Mouse (Mus musculus) bone marrow macrophage, adult 2 months (primary cell): ENCODE measurements around the gene Isoc2a. TPM values are rescaled to one million over a fixed set of nuclear protein-coding genes. Genes with fewer than 3 reads are reported as not detected.

Experiments
- H3K27ac ChIP-seq: 2 replicates; pipeline ENCODE4 v1.5.1; 2012; ENCODE audit warnings: low read depth, low read length; ENCODE audit not compliant: insufficient read depth
- H3K4me1 ChIP-seq: 2 replicates; pipeline ENCODE4 v1.6.1; 2012; ENCODE audit warnings: low read length; ENCODE audit not compliant: control insufficient read depth, insufficient read depth
- H3K4me3 ChIP-seq: 2 replicates; pipeline ENCODE4 v1.5.1; 2012; ENCODE audit warnings: mild to moderate bottlenecking, low read length, moderate library complexity; ENCODE audit not compliant: insufficient read depth
- CTCF ChIP-seq: IDR thresholded peaks from 2 replicates; pipeline ENCODE4 v1.5.1; 2012; ENCODE audit warnings: low read depth, mild to moderate bottlenecking, low read length, moderate library complexity
- POLR2A ChIP-seq: IDR thresholded peaks from 2 replicates; pipeline ENCODE4 v1.6.1; 2012; ENCODE audit warnings: mild to moderate bottlenecking, low read depth, low read length, borderline replicate concordance
- polyA plus RNA-seq: library from polyadenylated mRNA; stranded (reverse); fragments of >200 nt; gene quantifications from 2 replicates; pipeline ENCODE4 v1.2.4, GENCODE M21; 2012; ENCODE audit not compliant: missing spikeins, insufficient read depth, insufficient read length

The Isoc2a gene
- polyA plus RNA-seq, 1 experiment = 15.5 TPM

DNA sequence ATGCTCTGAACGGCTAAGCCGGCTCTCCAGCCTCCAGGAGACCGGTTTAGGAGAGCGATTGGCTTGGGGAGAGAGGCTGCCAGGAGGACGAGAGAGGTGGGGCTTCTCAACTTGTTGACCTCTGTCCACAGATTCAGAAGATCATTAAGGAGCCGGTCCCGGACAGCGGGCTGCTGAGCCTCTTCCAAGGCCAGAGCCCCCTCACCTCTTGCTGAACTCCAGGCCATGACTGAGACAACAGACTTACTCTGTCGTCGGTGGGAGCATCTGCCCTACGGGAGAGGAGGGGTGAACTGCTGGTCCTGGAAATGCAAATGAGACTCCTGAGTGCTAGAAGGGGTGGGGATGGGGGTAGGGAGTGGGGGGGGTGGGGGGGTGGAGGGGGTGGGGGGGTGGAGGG is 18.2 kb downstream of the Isoc2a start:
- TF ChIP-seq POLR2A (no peak), CTCF (no peak)
- no peak overlapping the region for H3K27ac ChIP-seq
- no peak overlapping the region for H3K4me3 ChIP-seq
- H3K4me1 ChIP-seq = no peaks in the 10 kb centered on the region

DNA sequence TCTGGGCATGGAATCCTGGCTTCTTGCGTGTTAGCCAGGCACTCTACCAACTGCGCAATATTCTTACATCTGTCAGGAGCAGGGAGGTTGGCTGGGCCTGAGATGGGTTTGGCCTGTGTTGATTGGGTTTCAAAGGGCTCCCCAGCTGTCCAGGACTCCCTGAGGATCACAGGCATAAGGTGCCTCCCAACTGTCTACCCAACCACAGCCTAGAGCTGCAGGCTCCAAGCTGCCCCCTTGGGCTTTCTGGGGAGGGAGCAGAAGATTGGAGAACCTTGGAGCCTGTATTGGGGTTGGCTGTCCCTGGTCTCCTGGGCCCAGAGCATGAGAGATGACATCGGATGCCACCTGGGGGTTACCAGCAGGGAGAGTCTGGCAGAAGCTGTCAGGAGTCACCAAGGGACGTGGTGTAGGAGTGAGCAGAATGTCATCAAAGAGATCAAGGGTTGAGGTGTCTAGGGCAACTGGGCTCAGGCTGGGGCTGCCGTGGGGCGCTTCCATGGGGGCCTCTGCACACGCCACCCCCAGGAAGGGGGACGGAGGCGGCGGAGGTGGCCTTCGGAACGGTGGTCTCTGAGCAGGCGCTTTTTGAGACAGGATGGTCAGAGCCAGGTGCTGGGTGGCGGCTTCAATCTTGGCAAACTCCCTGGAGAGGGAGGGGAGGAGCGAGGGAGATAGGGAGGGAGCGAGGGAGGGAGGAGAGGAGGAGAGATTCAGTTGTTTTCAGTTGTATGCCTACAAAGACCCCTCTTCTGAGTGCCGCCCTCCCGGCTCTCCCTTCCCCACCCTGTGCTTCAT is 22.1 kb downstream of the Isoc2a start:
- Histone ChIP-seq H3K27ac (no peak overlapping the region), H3K4me3 (no peak overlapping the region), H3K4me1 (no peaks in the 10 kb centered on the region)
- TF ChIP-seq CTCF (no peak), POLR2A (no peak)

DNA sequence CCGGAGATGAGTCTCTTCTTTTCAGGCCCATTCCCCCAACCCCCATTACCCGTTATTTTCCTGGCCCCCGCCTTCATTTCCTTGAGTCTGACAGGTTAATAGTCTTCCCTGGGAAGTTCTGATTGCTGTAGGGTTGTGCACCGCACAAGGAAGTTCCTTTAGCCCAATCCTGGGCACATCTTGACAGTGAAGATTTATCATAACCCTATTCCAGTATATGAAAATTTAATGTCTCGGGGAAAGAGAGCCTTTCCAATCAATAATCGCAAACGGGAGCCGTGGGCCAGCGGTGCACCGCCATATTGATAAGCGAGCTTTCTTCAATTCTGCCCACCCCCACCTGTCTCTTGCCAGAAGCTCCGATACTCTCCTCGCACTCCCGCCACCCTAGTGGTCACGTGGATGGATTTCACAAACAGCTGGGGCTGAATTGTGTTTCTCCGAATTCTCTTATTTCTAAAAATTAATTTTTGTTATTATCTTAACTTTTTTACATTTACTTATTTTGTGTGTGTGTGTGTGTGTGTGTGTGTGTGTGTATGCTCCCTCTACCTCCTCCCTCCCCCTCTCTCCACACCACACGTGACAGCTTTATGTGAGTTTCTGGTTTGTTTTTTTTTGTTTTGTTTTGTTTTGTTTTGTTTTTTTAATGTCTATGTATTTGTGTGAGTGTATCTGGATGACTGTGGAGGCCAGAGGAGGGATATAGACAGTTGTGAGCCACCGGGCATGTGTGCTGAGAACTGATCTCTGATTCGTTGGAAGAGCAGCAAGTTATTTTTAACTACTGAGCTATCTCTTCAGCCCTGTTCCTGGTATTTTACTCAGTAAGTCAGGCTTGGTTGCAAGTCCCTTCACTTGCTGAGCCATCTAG is 22.9 kb downstream of the Isoc2a start:
- no peaks in the 10 kb centered on the region for H3K4me1 ChIP-seq
- H3K27ac ChIP-seq = no peak overlapping the region
- TF ChIP-seq CTCF (no peak), POLR2A (no peak)
- no peak overlapping the region for H3K4me3 ChIP-seq

DNA sequence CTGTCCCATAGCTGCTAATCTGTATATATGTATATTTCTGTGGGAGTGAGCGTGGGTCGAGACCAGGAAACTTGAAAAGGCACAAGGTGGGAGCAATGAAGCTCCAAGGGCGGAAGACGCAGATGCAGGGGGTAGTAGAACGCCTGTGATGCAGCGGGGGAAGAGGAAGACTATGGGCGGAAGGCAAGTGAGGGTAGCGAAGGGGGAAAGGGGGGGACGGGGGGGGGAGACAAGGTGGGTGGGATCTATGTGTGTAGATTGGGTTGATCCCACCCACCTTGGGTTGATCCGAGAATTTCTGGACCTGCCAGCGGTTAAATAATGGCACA is 23.5 kb downstream of the Isoc2a start:
- Histone ChIP-seq H3K4me3 (no peak overlapping the region), H3K4me1 (no peaks in the 10 kb centered on the region), H3K27ac (no peak overlapping the region)
- TF ChIP-seq CTCF (no peak), POLR2A (no peak)

DNA sequence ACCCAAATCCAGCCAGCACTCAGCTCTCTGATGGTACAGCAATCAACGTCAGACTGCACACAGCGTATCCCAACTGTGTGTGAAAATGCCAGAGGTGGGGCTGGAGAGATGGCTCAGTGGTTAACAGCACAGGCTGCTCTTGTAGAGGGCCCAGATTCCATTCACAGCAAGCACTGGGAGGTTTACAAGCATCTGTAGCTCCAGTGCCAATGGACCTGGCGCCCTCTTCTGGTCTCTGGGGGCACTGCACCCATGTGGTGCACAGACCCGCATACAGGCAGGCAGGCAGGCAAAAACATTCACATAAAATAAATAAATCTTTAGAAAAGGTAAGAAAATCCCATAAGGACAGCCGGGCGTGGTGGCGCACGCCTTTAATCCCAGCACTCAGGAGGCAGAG is 24.2 kb downstream of the Isoc2a start:
- no peaks in the 10 kb centered on the region for H3K4me1 ChIP-seq
- peak; percentile 43; the same call in 1 of the 2 replicates for TF ChIP-seq CTCF
- no peak for TF ChIP-seq POLR2A
- no peak overlapping the region for H3K4me3 ChIP-seq
- H3K27ac ChIP-seq = no peak overlapping the region

DNA sequence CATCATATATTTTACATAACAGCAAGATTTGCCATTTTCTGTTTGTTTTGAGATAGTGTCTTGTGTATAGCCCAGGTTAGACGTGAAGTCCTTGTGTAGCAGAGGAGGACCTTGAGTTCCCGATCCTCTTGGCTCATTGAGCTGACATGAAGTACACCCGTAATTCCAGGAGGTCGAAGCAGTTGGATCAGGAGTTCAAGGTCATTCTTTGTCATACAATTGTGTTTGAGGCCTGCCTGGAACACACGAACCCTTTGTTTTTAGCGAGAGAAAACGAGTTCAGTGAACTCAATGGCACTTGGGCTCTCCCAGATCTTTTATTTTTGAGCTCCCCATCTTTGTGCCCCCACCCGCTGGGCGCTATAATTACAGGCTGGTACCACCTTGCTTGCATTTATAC is 25.5 kb downstream of the Isoc2a start:
- TF ChIP-seq POLR2A (no peak), CTCF (no peak)
- no peak overlapping the region for H3K4me3 ChIP-seq
- H3K4me1 ChIP-seq = no peaks in the 10 kb centered on the region
- H3K27ac ChIP-seq = no peak overlapping the region

DNA sequence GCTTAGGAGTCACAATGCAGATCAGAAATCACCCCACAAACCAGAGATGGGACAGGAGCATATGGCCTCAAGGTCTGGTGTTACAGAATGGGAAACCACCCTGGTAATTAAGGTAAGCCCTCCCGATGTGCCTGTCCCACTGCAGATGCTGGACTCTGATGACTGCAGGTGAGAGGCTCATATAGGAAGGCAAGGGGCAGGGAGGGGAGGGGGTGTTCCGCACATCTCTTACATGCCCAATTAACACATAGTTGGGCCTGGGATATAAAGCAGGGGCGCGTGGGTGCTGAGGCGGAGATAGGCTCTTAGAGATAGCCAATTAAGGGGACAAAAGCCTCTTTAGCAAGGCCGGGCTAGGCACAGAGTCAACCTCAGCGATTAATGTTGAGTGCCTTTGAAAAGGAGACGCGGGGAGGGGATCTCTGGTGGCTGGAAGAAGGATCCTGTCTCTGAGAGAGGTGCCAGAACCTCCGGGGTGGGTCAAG is 29.6 kb downstream of the Isoc2a start, which contains the start of gene Gm36210:
Gm36210 (minus strand) TSS at position 51 of the 485 bp plus-strand sequence.
- no peak within 1 kb of the TSS for H3K4me3 ChIP-seq
- no peak within 1 kb of the TSS for H3K27ac ChIP-seq
- no peaks in the 10 kb centered on the region for H3K4me1 ChIP-seq
- no peak for TF ChIP-seq CTCF
- no peak for TF ChIP-seq POLR2A

DNA sequence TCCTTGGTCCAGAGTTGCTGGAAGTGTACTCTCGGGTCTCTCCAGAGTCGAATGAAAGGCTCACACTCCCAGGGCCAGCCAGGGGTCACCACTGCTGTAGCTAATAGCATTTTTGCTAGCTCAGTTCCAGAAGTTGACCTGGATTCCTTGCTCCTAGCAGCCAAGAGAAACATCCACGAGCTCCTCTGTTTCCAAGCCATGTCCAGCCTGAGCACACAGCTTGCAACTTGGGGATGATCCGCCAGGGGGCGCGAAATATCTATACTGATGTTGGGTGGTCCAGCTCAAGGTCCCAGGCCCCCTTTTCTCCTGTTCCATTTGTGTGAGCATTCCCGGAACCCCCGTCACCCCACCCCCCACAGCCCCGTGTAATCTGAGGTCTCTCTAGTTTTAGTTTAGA is 34.6 kb downstream of the Isoc2a start:
- no peak overlapping the region for H3K27ac ChIP-seq
- no peak overlapping the region for H3K4me3 ChIP-seq
- TF ChIP-seq POLR2A = no peak
- TF ChIP-seq CTCF = peak; percentile 64
- peaks cover 8% of the 10 kb centered on the region for H3K4me1 ChIP-seq

DNA sequence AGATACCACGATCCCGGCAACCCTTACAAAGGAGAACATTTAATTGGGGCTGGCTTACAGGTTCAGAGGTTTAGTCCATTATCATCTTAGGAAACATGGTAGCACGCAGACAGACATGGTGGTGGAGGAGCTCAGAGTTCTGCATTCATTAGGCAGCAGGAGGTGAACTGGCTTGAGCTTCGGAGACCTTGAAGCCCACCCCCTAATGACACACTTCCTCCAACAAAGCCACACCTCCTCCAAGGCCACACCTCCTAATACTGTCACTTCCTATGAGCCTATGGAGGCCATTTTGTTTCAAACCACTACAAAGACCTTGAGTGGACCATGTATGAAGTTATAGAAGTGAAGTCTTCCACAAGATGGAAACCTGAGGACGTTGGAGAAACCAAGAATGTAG is 35.3 kb downstream of the Isoc2a start:
- Histone ChIP-seq H3K27ac (no peak overlapping the region), H3K4me3 (no peak overlapping the region), H3K4me1 (peaks cover 10% of the 10 kb centered on the region)
- no peak for TF ChIP-seq POLR2A
